Mouse (Mus musculus) forebrain, embryonic 16.5 days (tissue): ENCODE results near the gene Capn7. TPM values are rescaled to one million over a fixed set of nuclear protein-coding genes. Genes with fewer than 3 reads are reported as not detected.

Experiments
- polyA plus RNA-seq: library from polyadenylated mRNA; unstranded; fragments of >200 nt; fragmentation: Nextera tagmentation; extraction: Ambion mirVana; gene quantifications from 2 replicates; pipeline ENCODE4 v1.2.1, GENCODE M21; 2015

Capn7 gene
- polyA plus RNA-seq, 1 experiment from 2014 or later: 74.6 TPM

Other genes starting within 250 kb of the Capn7 start
- 62.7 and 64.1 TPM in 2 replicates for gene Smim4, start 207.7 kb upstream of the Capn7 start, polyA plus RNA-seq
- gene Nt5dc2, start 205.6 kb upstream of the Capn7 start, polyA plus RNA-seq: 146 and 165 TPM in 2 replicates
- gene Stab1, start 168.0 kb upstream of the Capn7 start, polyA plus RNA-seq: 13.0 and 13.9 TPM in 2 replicates
- 1.5 and 2.5 TPM in 2 replicates for gene Tnnc1, start 128.3 kb upstream of the Capn7 start, polyA plus RNA-seq
- 359 and 389 TPM in 2 replicates for gene Nisch, start 119.7 kb upstream of the Capn7 start, polyA plus RNA-seq
- 0.62 TPM in 2 replicates for gene Sema3g, start 118.8 kb upstream of the Capn7 start, polyA plus RNA-seq
- 11.5 and 12.2 TPM in 2 replicates for gene Phf7, start 85.3 kb upstream of the Capn7 start, polyA plus RNA-seq
- 138 and 150 TPM in 2 replicates for gene Bap1, start 85.2 kb upstream of the Capn7 start, polyA plus RNA-seq
- 3.5 and 3.8 TPM in 2 replicates for gene Dnah1, start 12.7 kb upstream of the Capn7 start, polyA plus RNA-seq
- gene Sh3bp5, start 99.4 kb downstream of the Capn7 start, polyA plus RNA-seq: 120 and 128 TPM in 2 replicates
- gene Eaf1, start 157.8 kb downstream of the Capn7 start, polyA plus RNA-seq: 10.3 and 11.4 TPM in 2 replicates
- 51.9 and 52.4 TPM in 2 replicates for gene Mettl6, start 158.4 kb downstream of the Capn7 start, polyA plus RNA-seq